Comparison of ENCODE assay signal across 9 mouse cellular contexts in genomic region chr4:156188811-156189323, GRCm38 (mm10). TPM values are rescaled to one million over a fixed set of nuclear protein-coding genes. Genes with fewer than 3 reads are reported as not detected.
DNase-seq lines count a peak whose midpoint lies in the region; ATAC-seq and TF ChIP-seq lines count a peak whose summit lies in the region.
"Had no signal": no experiment of that assay in that cellular context is flagged by ENCODE, and none has a peak within 500 bp of the region (broad histone marks: within the 10 kb centered on the region; RNA-seq: fewer than 3 reads in every experiment).

No protein-coding gene starts in this region.

- ATAC-seq in heart, embryonic 12.5 days (ENCODE audit: insufficient number of reproducible peaks, low FRiP score): 0 out of 2 replicates have a peak, but pooled peaks have one; percentile 9
- ATAC-seq in embryonic facial prominence, embryonic 13.5 days (ENCODE audit: insufficient number of reproducible peaks, insufficient read depth, low FRiP score, low TSS enrichment, low read depth): 0 out of 2 replicates have a peak, but pooled peaks have one; percentile 27
- peak; percentile 45 for ATAC-seq in intestine, postnatal 0 days
- 0 out of 2 replicates have a peak, but pooled peaks have one; percentile 9 for ATAC-seq in lung, embryonic 14.5 days (ENCODE audit: insufficient read depth)
- ATAC-seq in stomach, embryonic 14.5 days (ENCODE audit: insufficient number of reproducible peaks, insufficient read depth, low FRiP score, low read depth): peak; percentile 63

- no peak overlapping the region for H3K4me3 ChIP-seq in heart, embryonic 12.5 days
- H3K4me3 ChIP-seq in embryonic facial prominence, embryonic 13.5 days: no peak overlapping the region
- no peak overlapping the region for H3K4me3 ChIP-seq in intestine, postnatal 0 days (ENCODE audit: low read depth, low read length)
- no peak overlapping the region for H3K4me3 ChIP-seq in lung, embryonic 14.5 days (ENCODE audit: low read depth, low read length)
- no peak overlapping the region for H3K4me3 ChIP-seq in stomach, embryonic 14.5 days (ENCODE audit: low read depth, low read length)
- no peak overlapping the region for H3K4me3 ChIP-seq in gastrocnemius, adult 2 months

- H3K4me1 ChIP-seq in heart, embryonic 12.5 days (replicated peaks): peaks cover 91% of the 10 kb centered on the region
- peaks cover 92% of the 10 kb centered on the region for H3K4me1 ChIP-seq in embryonic facial prominence, embryonic 13.5 days
- peaks cover 12% of the 10 kb centered on the region; the same call in 1 of the 2 replicates for H3K4me1 ChIP-seq in intestine, postnatal 0 days (replicated peaks; ENCODE audit: control insufficient read depth, insufficient read depth, low read length)
- H3K4me1 ChIP-seq in lung, embryonic 14.5 days (ENCODE audit: insufficient read depth): peaks cover 23% of the 10 kb centered on the region
- H3K4me1 ChIP-seq in stomach, embryonic 14.5 days (ENCODE audit: control insufficient read depth, insufficient read depth, low read length): peaks cover 41% of the 10 kb centered on the region

- H3K27ac ChIP-seq in heart, embryonic 12.5 days (ENCODE audit: poor library complexity, severe bottlenecking): peak overlapping the region; percentile 49; the same call in 1 of the 2 replicates
- H3K27ac ChIP-seq in embryonic facial prominence, embryonic 13.5 days: peak overlapping the region; percentile 75
- no peak overlapping the region for H3K27ac ChIP-seq in intestine, postnatal 0 days (ENCODE audit: low read depth, low read length)
- peak overlapping the region; percentile 3; the same call in 1 of the 2 replicates for H3K27ac ChIP-seq in lung, embryonic 14.5 days (ENCODE audit: low read depth)
- peak overlapping the region; percentile 58; the same call in 1 of the 2 replicates for H3K27ac ChIP-seq in stomach, embryonic 14.5 days (ENCODE audit: low read length)
- H3K27ac ChIP-seq in gastrocnemius, adult 2 months: no peak overlapping the region

- H3K36me3 ChIP-seq in heart, embryonic 12.5 days: peaks cover 44% of the 10 kb centered on the region
- peaks cover 63% of the 10 kb centered on the region for H3K36me3 ChIP-seq in embryonic facial prominence, embryonic 13.5 days
- peaks cover 18% of the 10 kb centered on the region; the same call in 1 of the 2 replicates for H3K36me3 ChIP-seq in intestine, postnatal 0 days (ENCODE audit: control insufficient read depth, insufficient read depth)
- H3K36me3 ChIP-seq in lung, embryonic 14.5 days (ENCODE audit: insufficient read depth): peaks cover 52% of the 10 kb centered on the region
- H3K36me3 ChIP-seq in stomach, embryonic 14.5 days (ENCODE audit: control insufficient read depth, insufficient read depth, low read length): peaks cover 33% of the 10 kb centered on the region

- intact Hi-C loops in heart, postnatal 36 days (cut with DNase I): no loop called here
- intact Hi-C loops in gastrocnemius, adult 2 months (cut with DNase I): no loop called here

- TF ChIP-seq CTCF in intestine, postnatal 0 days (IDR thresholded peaks at IDR 0.05; ENCODE audit: low read depth): no peak
- TF ChIP-seq CTCF in lung, embryonic 14.5 days (IDR thresholded peaks at IDR 0.05; ENCODE audit: low read depth): no peak
- TF ChIP-seq CTCF in gastrocnemius, adult 2 months (IDR thresholded peaks at IDR 0.05): no peak

- WGBS in heart, embryonic 12.5 days: 14% methylated on average over 6 of the region's 6 CpGs
- WGBS in embryonic facial prominence, embryonic 13.5 days: 13% methylated on average over 6 of the region's 6 CpGs
- 37% methylated on average over 6 of the region's 6 CpGs for WGBS in intestine, postnatal 0 days
- WGBS in lung, embryonic 14.5 days: 27% methylated on average over 6 of the region's 6 CpGs
- WGBS in stomach, embryonic 14.5 days: 36% methylated on average over 6 of the region's 6 CpGs

- no peaks in the 10 kb centered on the region for H3K9me3 ChIP-seq in heart, embryonic 12.5 days (replicated peaks)
- no peaks in the 10 kb centered on the region for H3K9me3 ChIP-seq in embryonic facial prominence, embryonic 13.5 days
- H3K9me3 ChIP-seq in intestine, postnatal 0 days (ENCODE audit: control insufficient read depth): no peaks in the 10 kb centered on the region
- H3K9me3 ChIP-seq in lung, embryonic 14.5 days (ENCODE audit: low read depth, low read length): no peaks in the 10 kb centered on the region
- H3K9me3 ChIP-seq in stomach, embryonic 14.5 days (ENCODE audit: control insufficient read depth, low read depth, low read length): no peaks in the 10 kb centered on the region

- peak overlapping the region; percentile 27 for H3K4me2 ChIP-seq in heart, embryonic 12.5 days
- peak overlapping the region; percentile 31 for H3K4me2 ChIP-seq in embryonic facial prominence, embryonic 13.5 days
- peak overlapping the region; percentile 39; the same call in 1 of the 2 replicates for H3K4me2 ChIP-seq in intestine, postnatal 0 days (replicated peaks; ENCODE audit: low read depth)
- peak overlapping the region; percentile 18; the same call in 1 of the 2 replicates for H3K4me2 ChIP-seq in lung, embryonic 14.5 days
- H3K4me2 ChIP-seq in stomach, embryonic 14.5 days (replicated peaks; ENCODE audit: low read depth, low read length): no peak overlapping the region

- H3K27me3 ChIP-seq in heart, embryonic 12.5 days (replicated peaks): no peaks in the 10 kb centered on the region
- no peaks in the 10 kb centered on the region for H3K27me3 ChIP-seq in embryonic facial prominence, embryonic 13.5 days
- H3K27me3 ChIP-seq in intestine, postnatal 0 days (replicated peaks; ENCODE audit: control insufficient read depth, insufficient read depth, low read length): no peaks in the 10 kb centered on the region
- H3K27me3 ChIP-seq in lung, embryonic 14.5 days (ENCODE audit: insufficient read depth, low read length): no peaks in the 10 kb centered on the region
- H3K27me3 ChIP-seq in stomach, embryonic 14.5 days (ENCODE audit: control insufficient read depth, insufficient read depth, low read length): no peaks in the 10 kb centered on the region
- H3K27me3 ChIP-seq: CH12.LX had no signal

- DNase-seq in heart, postnatal 36 days: no peak
- peak; percentile 38 for DNase-seq in lung, embryonic 14.5 days
- no peak for DNase-seq in gastrocnemius, adult 2 months
- no peak for DNase-seq in ovary, adult 18-20 months (ENCODE audit: low spot score)

- no peak overlapping the region for H3K9ac ChIP-seq in heart, embryonic 12.5 days
- H3K9ac ChIP-seq in embryonic facial prominence, embryonic 13.5 days: peak overlapping the region; percentile 41; the same call in 1 of the 2 replicates
- no peak overlapping the region for H3K9ac ChIP-seq in intestine, postnatal 0 days (ENCODE audit: low read depth, low read length)
- no peak overlapping the region for H3K9ac ChIP-seq in lung, embryonic 14.5 days
- H3K9ac ChIP-seq in stomach, embryonic 14.5 days (replicated peaks; ENCODE audit: low read depth, low read length): no peak overlapping the region

RNA-seq across cellular contexts. Expression of gene Agrn, which starts 8.4 kb away (rescaled TPM):
- 69.5 and 81.5 TPM in 2 replicates for polyA plus RNA-seq in heart, embryonic 12.5 days (2016; fragmentation: Nextera tagmentation; extraction: Ambion mirVana)
- total RNA-seq in heart, postnatal 36 days (2021): 10 to 100 TPM; 34.8 to 42.1 TPM
- polyA plus RNA-seq in embryonic facial prominence, embryonic 13.5 days (2015; fragmentation: Nextera tagmentation; extraction: Ambion mirVana): 83.7 and 92.1 TPM in 2 replicates
- 15.1 and 17.7 TPM in 2 replicates for polyA plus RNA-seq in intestine, postnatal 0 days (2015; fragmentation: Nextera tagmentation; extraction: Ambion mirVana)
- polyA plus RNA-seq in lung, embryonic 14.5 days (2014; fragmentation: Nextera tagmentation; extraction: Ambion mirVana): 81.9 and 84.0 TPM in 2 replicates
- 83.0 and 84.1 TPM in 2 replicates for polyA plus RNA-seq in stomach, embryonic 14.5 days (2014; fragmentation: Nextera tagmentation; extraction: Ambion mirVana)
- 1 to 10 TPM; 6.9 to 8.0 TPM for total RNA-seq in gastrocnemius, adult 2 months (2021)

RNA-seq across cellular contexts. Expression of gene Isg15, which starts 11.8 kb away (rescaled TPM):
- polyA plus RNA-seq in heart, embryonic 12.5 days (2016; fragmentation: Nextera tagmentation; extraction: Ambion mirVana): 1.8 and 2.8 TPM in 2 replicates
- total RNA-seq in heart, postnatal 36 days (2021): 1 to 10 TPM; 3.5 to 7.0 TPM
- 1.6 and 2.1 TPM in 2 replicates for polyA plus RNA-seq in embryonic facial prominence, embryonic 13.5 days (2015; fragmentation: Nextera tagmentation; extraction: Ambion mirVana)
- polyA plus RNA-seq in intestine, postnatal 0 days (2015; fragmentation: Nextera tagmentation; extraction: Ambion mirVana): 36.0 and 40.5 TPM in 2 replicates
- polyA plus RNA-seq in lung, embryonic 14.5 days (2014; fragmentation: Nextera tagmentation; extraction: Ambion mirVana): 0.43 TPM in 1 of 2 replicates, not detected in the other
- 0.48 and 1.3 TPM in 2 replicates for polyA plus RNA-seq in stomach, embryonic 14.5 days (2014; fragmentation: Nextera tagmentation; extraction: Ambion mirVana)
- 1 to 10 TPM in 1 of 2 experiments, not detected in 1; 1.1 TPM for total RNA-seq in gastrocnemius, adult 2 months (2021)

RNA-seq across cellular contexts. Expression of gene AW011738, which starts 14.2 kb away (rescaled TPM):
- 3.4 and 4.3 TPM in 2 replicates for polyA plus RNA-seq in heart, embryonic 12.5 days (2016; fragmentation: Nextera tagmentation; extraction: Ambion mirVana)
- total RNA-seq in heart, postnatal 36 days (2021): 1 to 10 TPM; 7.7 to 8.4 TPM
- polyA plus RNA-seq in embryonic facial prominence, embryonic 13.5 days (2015; fragmentation: Nextera tagmentation; extraction: Ambion mirVana): 2.3 and 2.9 TPM in 2 replicates
- 0.85 and 0.93 TPM in 2 replicates for polyA plus RNA-seq in intestine, postnatal 0 days (2015; fragmentation: Nextera tagmentation; extraction: Ambion mirVana)
- 0.72 and 0.81 TPM in 2 replicates for polyA plus RNA-seq in lung, embryonic 14.5 days (2014; fragmentation: Nextera tagmentation; extraction: Ambion mirVana)
- 0.41 and 0.82 TPM in 2 replicates for polyA plus RNA-seq in stomach, embryonic 14.5 days (2014; fragmentation: Nextera tagmentation; extraction: Ambion mirVana)
- total RNA-seq in gastrocnemius, adult 2 months (2021): 1 to 10 TPM; 4.2 to 4.4 TPM

RNA-seq across cellular contexts. Expression of gene Perm1, which starts 26.8 kb away (rescaled TPM):
- polyA plus RNA-seq in heart, embryonic 12.5 days (2016; fragmentation: Nextera tagmentation; extraction: Ambion mirVana): 1.3 and 1.6 TPM in 2 replicates
- total RNA-seq in heart, postnatal 36 days (2021): 100 to 1,000 TPM; 208 to 223 TPM
- polyA plus RNA-seq in embryonic facial prominence, embryonic 13.5 days (2015; fragmentation: Nextera tagmentation; extraction: Ambion mirVana): 0.62 and 1.1 TPM in 2 replicates
- polyA plus RNA-seq in intestine, postnatal 0 days (2015; fragmentation: Nextera tagmentation; extraction: Ambion mirVana): 0.39 and 0.47 TPM in 2 replicates
- polyA plus RNA-seq in lung, embryonic 14.5 days (2014; fragmentation: Nextera tagmentation; extraction: Ambion mirVana): 0.32 and 0.51 TPM in 2 replicates
- polyA plus RNA-seq in stomach, embryonic 14.5 days (2014; fragmentation: Nextera tagmentation; extraction: Ambion mirVana): 0.55 and 1.3 TPM in 2 replicates
- 100 to 1,000 TPM; 142 to 265 TPM for total RNA-seq in gastrocnemius, adult 2 months (2021)

RNA-seq across cellular contexts. Expression of gene Plekhn1, which starts 45.8 kb away (rescaled TPM):
- polyA plus RNA-seq in heart, embryonic 12.5 days (2016; fragmentation: Nextera tagmentation; extraction: Ambion mirVana): 18.0 and 18.2 TPM in 2 replicates
- 10 to 100 TPM in 1 of 2 experiments, 1 to 10 TPM in 1; 9.2 to 10.2 TPM for total RNA-seq in heart, postnatal 36 days (2021)
- 29.9 and 30.7 TPM in 2 replicates for polyA plus RNA-seq in embryonic facial prominence, embryonic 13.5 days (2015; fragmentation: Nextera tagmentation; extraction: Ambion mirVana)
- polyA plus RNA-seq in intestine, postnatal 0 days (2015; fragmentation: Nextera tagmentation; extraction: Ambion mirVana): 8.3 and 8.6 TPM in 2 replicates
- 21.0 and 21.4 TPM in 2 replicates for polyA plus RNA-seq in lung, embryonic 14.5 days (2014; fragmentation: Nextera tagmentation; extraction: Ambion mirVana)
- polyA plus RNA-seq in stomach, embryonic 14.5 days (2014; fragmentation: Nextera tagmentation; extraction: Ambion mirVana): 21.2 and 22.8 TPM in 2 replicates
- total RNA-seq in gastrocnemius, adult 2 months (2021): 1 to 10 TPM; 5.8 to 7.6 TPM

Comparison
In these comparisons a context has a peak if more than half of its experiments do, and no peak if none do; other contexts are left out.
1. ATAC-seq: peak in every context shown above with its lines; median percentile 63 in stomach, embryonic 14.5 days; 45 in intestine, postnatal 0 days; 27 in embryonic facial prominence, embryonic 13.5 days; 9 in heart, embryonic 12.5 days; 9 in lung, embryonic 14.5 days.
2. H3K27ac ChIP-seq: peak in heart, embryonic 12.5 days (single experiment), embryonic facial prominence, embryonic 13.5 days (single experiment), lung, embryonic 14.5 days (single experiment) and stomach, embryonic 14.5 days (single experiment); none in intestine, postnatal 0 days (single experiment) and gastrocnemius, adult 2 months (single experiment).